Mouse (Mus musculus): ENCODE data around the gene Proser2.
A peak's percentile ranks its signal among the peaks of the same experiment; 100 is the strongest.

The Proser2 gene

GRCm38 (mm10) chr2:6128881-6129280 is 1.1 kb downstream of the Proser2 start:
- DNase-seq (ENCODE audit: low read depth, low spot score): no peak

GRCm38 (mm10) chr2:6128136-6128805 is 1.7 kb downstream of the Proser2 start:
- DNase-seq (ENCODE audit: low read depth, low spot score): no peak

- no peak for DNase-seq (ENCODE audit: low read depth, low spot score)
Observed at GRCm38 (mm10) chr2:6123046-6123445, 7.0 kb downstream of the Proser2 start.

DNA sequence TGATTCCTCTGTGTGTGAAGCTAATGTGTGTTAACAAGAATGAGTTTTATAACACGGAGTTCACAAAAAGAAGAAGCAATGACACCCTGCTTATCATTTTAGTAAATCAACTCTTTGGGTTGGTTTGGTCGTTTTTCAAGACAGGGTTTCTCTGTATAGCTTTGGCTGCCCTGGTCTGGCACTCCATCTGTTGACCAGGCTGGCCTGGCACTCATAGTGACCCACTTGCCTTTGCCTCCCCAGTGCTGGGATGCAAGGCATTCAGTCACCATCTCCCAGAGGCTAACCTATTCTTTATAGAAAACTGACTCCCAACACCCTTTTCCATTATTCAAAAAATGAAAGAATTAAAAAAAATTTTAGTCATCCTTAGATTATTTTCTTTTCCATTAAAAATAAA is 8.9 kb downstream of the Proser2 start:
- no peak for DNase-seq (ENCODE audit: low read depth, low spot score)

DNA sequence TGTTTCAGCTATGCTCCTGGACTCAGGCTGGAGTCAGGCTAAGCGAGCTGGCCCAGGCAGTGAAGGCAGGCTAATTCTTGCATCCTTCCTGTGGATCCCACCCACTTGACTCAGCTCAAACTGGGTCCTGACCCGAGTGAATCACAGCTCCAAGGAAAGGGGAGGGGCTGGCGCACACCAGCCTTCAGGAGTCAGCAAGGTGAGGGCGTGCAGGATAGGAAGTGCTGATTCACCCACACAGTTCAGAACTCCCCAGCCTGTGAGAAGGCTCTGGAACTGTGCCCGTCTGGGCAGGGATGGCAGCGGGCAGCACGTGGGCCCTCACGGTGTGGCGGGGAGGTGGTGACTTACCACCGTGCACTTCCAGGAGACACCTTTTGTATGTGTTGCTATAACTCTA is 11.8 kb downstream of the Proser2 start:
- DNase-seq (ENCODE audit: low read depth, low spot score): peak; percentile 87

DNA sequence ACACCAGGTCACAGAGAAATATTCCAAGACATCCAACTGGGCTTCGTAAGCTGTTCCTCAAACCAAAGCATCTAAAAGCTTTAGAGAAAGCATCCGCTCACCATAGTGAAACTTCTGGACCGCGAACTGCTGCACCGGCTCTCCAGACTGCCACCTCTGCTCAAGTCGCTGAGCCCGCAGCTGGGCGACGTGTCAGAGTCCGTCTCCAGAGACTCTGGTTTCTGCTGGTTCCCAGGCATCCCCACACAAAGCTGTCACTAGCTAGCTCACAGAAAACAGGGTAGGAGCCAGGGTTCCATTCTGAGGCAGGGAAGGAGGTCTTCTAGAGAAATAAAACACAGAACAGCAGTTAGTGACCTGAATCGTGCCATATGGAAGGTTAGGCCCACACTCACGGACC is 16.2 kb downstream of the Proser2 start:
- no peak for DNase-seq (ENCODE audit: low read depth, low spot score)

DNA sequence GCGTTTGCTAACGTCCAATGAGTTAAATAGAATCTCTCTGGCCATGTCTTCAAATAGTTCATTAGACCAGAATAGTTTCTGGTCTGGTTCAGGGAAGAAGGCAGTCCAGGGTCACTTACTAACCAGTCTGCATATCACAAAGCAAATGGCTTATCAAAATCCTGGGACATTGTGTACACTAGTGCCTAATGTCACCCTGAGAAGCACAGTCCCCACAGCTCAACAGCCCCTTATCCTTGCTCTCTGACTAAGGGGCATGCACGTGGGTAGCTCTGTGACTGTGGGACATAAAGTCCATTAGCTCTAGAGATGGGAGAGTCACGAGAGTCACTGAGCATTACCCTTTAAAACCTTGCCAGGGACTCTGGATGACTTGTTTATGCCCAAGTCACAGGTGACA is 17.4 kb downstream of the Proser2 start:
- no peak for DNase-seq (ENCODE audit: low read depth, low spot score)

- DNase-seq (ENCODE audit: low read depth, low spot score): no peak
Observed at GRCm38 (mm10) chr2:6105437-6105836, 24.6 kb downstream of the Proser2 start.

- DNase-seq (ENCODE audit: low read depth, low spot score): no peak
Observed at GRCm38 (mm10) chr2:6100755-6101154, 29.3 kb downstream of the Proser2 start.

DNA sequence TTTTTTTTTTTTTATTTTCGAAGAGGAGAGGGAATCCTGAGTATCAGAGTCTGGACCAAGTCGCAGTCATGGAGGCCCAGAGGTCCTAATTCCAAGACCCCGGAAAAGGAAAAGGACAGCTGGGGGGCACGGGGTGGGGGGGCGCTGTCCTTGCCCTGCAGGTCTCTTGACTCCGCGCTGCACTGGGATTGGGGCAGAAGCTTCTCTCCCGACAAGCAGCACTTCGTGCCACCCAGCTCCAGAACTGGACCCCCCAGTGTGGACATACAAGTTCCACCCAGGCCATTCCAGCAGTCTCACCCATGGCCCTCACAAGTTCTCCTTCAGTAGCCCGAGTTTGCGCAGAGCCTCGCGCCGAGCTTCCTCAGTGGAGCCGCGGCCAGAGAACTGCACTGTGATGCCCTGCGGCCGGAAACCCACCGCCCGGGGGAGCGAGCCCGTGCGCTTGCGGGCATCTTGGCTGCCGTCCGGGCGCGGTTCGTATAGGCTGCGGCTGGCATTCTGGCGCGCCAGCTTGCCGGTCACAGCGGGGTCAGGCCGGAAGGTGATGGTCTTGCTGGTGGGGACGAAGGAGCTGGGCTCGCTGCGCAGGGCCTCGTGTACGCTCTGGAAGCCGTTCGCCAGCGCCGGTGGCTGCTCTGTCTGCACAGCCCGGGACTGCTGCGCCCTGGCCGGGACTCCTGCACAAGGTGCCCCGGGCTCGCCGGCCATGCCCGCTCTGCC is 29.8 kb downstream of the Proser2 start:
- DNase-seq (ENCODE audit: low read depth, low spot score): peak; percentile 54

DNA sequence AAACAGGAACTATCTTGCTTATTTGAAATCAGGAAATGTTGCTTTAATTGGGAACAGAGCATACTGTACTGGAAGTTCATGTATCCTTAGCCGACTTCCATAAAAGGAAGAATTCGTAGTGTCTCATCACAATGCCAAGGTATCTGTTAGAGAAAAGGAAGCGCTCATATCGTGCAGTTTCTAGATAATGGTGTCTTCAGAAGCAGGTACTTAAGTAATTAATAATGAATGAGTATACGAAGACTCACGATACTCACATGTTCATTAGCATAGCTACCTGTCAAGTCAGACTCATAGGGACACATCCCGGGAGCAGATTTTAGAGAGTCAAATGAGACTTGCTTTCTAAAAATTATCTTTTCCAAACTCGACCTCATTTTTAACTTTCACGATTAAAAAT is 30.6 kb downstream of the Proser2 start:
- no peak for DNase-seq (ENCODE audit: low read depth, low spot score)

DNA sequence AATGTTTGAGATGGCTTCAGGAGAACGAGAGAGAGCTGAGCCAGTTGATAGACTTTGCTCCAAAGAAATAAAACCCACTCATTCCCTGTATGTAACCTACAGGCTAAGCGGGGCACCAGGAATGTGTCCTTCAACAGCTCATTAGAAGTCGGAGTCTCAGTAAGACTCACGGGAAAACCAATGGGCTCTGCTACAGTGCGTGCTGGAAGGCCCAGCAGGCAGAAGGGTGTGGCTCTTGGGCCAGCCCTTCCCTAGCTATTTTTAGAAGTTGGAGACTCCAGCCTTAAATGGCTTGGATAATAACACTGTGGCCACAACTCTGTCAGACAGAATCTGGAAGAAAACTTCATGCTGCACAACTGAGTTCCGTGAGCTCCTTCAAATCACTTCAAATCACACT is 31.1 kb downstream of the Proser2 start:
- peak; percentile 86 for DNase-seq (ENCODE audit: low read depth, low spot score)

DNA sequence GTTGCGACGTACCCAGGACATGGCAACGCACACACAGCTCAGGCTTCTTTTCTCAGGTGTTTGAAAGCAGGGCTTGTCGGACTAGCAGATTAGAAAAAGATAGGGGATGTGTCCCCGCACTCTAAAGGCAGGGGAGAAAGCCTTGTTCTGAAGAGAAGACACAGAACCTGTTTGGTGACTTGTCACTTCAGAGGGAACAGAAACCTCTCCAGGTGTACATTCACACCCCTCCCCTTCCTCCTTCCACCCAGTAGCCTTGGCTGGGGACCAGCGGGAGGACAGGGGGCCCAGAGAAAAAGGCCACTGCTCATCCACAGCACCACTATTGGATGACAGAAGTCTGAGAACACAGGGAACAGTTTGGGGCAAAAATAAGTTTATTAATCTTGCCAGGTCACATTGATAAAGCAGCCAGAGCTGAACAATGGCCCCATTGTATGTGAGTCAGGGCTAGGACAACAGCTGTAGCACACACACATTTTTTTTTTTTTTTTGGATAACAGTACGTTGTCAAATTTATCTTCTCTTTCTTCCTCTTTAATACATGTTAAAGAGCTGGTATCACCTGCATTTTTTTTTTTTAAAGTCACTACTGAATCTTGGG is 32.8 kb downstream of the Proser2 start:
- no peak for DNase-seq (ENCODE audit: low read depth, low spot score)

GRCm38 (mm10) chr2:6089941-6090340 is 40.1 kb downstream of the Proser2 start:
- peak; percentile 51 for DNase-seq (ENCODE audit: low read depth, low spot score)

GRCm38 (mm10) chr2:6087151-6087550 is 42.9 kb downstream of the Proser2 start:
- DNase-seq (ENCODE audit: low read depth, low spot score): no peak

GRCm38 (mm10) chr2:6085622-6086530 is 44.1 kb downstream of the Proser2 start:
- DNase-seq (ENCODE audit: low read depth, low spot score): peak; percentile 66

GRCm38 (mm10) chr2:6083696-6084095 is 46.3 kb downstream of the Proser2 start:
- peak; percentile 59 for DNase-seq (ENCODE audit: low read depth, low spot score)

DNA sequence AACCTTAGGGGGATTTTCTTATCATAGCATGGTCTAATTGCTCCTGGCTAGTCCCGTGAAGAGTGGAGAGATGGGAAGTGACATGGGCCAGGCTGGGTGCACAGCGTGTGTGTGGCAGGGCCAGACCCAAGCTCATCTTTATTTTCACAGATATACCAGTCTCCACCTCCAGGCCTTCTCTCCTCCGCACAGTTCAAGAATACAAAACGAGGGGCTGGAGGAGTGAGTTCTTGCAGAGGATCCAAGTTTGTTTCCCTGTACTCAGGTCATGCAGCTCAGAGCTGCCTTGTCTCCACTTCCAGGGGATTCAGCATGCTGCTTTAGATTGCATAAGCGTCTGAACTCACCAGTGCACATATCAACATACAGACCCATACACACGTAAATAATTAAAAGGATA is 47.4 kb downstream of the Proser2 start:
- no peak for DNase-seq (ENCODE audit: low read depth, low spot score)

DNA sequence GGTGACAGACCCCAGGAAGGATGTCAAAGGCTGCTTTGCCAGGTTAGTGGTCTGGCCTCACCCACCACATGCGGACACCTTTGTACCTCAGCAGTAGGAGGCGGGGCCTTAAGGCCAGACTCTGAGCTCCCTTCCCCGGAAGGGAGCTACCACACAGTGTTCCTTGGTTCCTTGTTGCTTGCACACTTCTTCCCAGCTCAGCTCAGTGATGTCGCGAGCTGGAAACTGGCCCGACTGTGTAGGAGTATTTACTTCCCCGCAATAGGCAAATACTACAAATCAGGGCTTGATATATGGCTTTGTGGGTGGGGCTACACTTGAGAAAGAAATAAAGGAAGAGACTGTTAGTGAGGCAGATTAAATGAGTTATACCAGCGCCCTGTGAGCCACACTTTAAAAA is 48.9 kb downstream of the Proser2 start:
- DNase-seq (ENCODE audit: low read depth, low spot score): no peak

DNA sequence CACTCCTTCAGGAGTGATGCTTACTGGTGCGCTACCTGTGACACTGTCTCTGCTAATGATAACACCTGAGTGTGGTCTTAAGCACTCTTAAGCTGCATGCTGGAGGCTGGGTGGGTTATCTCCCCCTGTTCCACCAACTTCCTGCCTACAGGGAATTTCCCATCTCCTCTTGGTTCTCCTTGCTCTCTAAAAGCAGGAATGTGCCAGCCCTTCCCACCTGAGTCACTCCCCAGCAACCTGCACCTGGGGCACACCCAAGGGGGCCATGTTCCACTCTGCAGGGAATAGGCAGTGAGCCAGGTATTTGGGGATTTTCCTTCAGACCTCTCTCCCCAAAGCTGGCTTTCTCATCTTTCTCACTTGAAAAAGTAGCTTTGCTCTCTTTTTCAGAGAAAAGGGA is 50.0 kb downstream of the Proser2 start:
- DNase-seq (ENCODE audit: low read depth, low spot score): no peak

DNA sequence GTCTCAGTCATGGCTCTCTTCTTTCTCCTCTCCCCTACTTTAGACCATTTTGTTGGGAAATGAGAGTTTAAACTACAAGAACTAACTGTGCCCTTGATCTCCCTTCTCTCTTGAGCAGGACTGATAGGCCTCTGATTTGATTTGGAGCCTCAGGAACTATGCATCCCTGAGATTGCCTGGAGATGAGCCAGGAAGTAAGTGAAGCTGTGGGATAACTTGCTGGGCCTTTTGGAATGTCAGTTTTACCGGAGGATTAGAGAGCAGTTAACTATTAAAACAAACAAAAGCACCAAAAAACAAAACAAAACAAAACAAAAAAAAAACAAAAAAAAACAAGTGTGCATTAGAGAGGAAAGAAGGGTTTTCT is 54.5 kb downstream of the Proser2 start:
- no peak for DNase-seq (ENCODE audit: low read depth, low spot score)
